Mouse (Mus musculus) embryonic facial prominence, embryonic 15.5 days (tissue): ENCODE results near the gene Daam1. TPM values are rescaled to one million over a fixed set of nuclear protein-coding genes. Genes with fewer than 3 reads are reported as not detected.

Source experiments
- ATAC-seq: fragments of 200-750 bp; cut with Nextera tagmentation; 2 replicates; pipeline ENCODE4 v1.8.0; 2017; ENCODE audit warnings: low read depth, moderate TSS enrichment; ENCODE audit not compliant: insufficient number of reproducible peaks, low FRiP score, low TSS enrichment
- H3K27ac ChIP-seq: fragments of 300-500 bp; sonication (generic); replicated peaks from 2 replicates; pipeline ENCODE4 v1.5.1; 2015; ENCODE audit warnings: mild to moderate bottlenecking, inconsistent platforms
- H3K27me3 ChIP-seq: fragments of 300-500 bp; sonication (generic); 2 replicates; pipeline ENCODE4 v1.6.1; 2015; ENCODE audit warnings: inconsistent platforms
- H3K36me3 ChIP-seq: fragments of 300-500 bp; sonication (generic); 2 replicates; pipeline ENCODE4 v1.6.1; 2015; ENCODE audit warnings: mild to moderate bottlenecking, inconsistent platforms
- H3K4me1 ChIP-seq: fragments of 300-500 bp; sonication (generic); 2 replicates; pipeline ENCODE4 v1.6.1; 2015; ENCODE audit warnings: inconsistent platforms
- H3K4me2 ChIP-seq: fragments of 300-500 bp; sonication (generic); replicated peaks from 2 replicates; pipeline ENCODE4 v1.6.1; 2015; ENCODE audit warnings: mild to moderate bottlenecking, inconsistent platforms
- H3K4me3 ChIP-seq: fragments of 300-500 bp; sonication (generic); replicated peaks from 2 replicates; pipeline ENCODE4 v1.5.1; 2015; ENCODE audit warnings: mild to moderate bottlenecking, inconsistent platforms
- H3K9ac ChIP-seq: fragments of 300-500 bp; sonication (generic); 2 replicates; pipeline ENCODE4 v1.6.1; 2015; ENCODE audit warnings: inconsistent platforms
- H3K9me3 ChIP-seq: fragments of 300-500 bp; sonication (generic); replicated peaks from 2 replicates; pipeline ENCODE4 v1.6.1; 2016; ENCODE audit warnings: inconsistent platforms
- WGBS: fragments of 180-500 bp; shearing (Covaris S2); methylation state at CpG from one replicate; pipeline ENCODE4 v1.1.7; 2015; 5-methylcytosine and 5-hydroxymethylcytosine counted together
- polyA plus RNA-seq: library from polyadenylated mRNA; unstranded; fragments of >200 nt; fragmentation: Nextera tagmentation; extraction: Ambion mirVana; gene quantifications from 2 replicates; pipeline ENCODE4 v1.2.1, GENCODE M21; 2015

The Daam1 gene
- polyA plus RNA-seq, 1 experiment from 2014 or later: 11.7 TPM

DNA sequence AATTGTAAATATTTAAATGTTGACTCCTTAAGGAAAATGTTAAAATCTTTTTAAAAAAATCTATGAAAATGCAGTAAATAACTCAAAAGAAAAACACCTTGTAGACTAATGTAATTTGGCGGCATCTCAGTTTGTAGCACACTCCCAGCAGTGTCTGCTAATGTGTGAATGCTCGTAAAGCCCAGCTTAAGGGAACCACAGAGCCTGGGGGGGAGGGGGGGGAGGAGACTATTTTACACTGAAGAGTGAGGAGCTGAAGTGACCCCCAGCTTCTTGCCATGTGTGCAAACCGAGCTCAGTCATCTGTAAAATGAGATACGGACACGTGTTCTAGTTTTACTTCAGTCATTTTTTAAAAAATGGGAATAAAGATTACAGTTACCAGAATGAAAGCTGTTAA is 16.7 kb downstream of the Daam1 start:
- Histone ChIP-seq H3K9ac (no peak overlapping the region), H3K36me3 (no peaks in the 10 kb centered on the region), H3K27me3 (no peaks in the 10 kb centered on the region), H3K4me3 (no peak overlapping the region), H3K27ac (no peak overlapping the region), H3K4me2 (no peak overlapping the region), H3K9me3 (no peaks in the 10 kb centered on the region), H3K4me1 (0 out of 2 replicates have a peak, but pooled peaks cover 5% of the 10 kb centered on the region)
- WGBS: 48% methylated on average over 5 of the region's 5 CpGs
- no peak for ATAC-seq

DNA sequence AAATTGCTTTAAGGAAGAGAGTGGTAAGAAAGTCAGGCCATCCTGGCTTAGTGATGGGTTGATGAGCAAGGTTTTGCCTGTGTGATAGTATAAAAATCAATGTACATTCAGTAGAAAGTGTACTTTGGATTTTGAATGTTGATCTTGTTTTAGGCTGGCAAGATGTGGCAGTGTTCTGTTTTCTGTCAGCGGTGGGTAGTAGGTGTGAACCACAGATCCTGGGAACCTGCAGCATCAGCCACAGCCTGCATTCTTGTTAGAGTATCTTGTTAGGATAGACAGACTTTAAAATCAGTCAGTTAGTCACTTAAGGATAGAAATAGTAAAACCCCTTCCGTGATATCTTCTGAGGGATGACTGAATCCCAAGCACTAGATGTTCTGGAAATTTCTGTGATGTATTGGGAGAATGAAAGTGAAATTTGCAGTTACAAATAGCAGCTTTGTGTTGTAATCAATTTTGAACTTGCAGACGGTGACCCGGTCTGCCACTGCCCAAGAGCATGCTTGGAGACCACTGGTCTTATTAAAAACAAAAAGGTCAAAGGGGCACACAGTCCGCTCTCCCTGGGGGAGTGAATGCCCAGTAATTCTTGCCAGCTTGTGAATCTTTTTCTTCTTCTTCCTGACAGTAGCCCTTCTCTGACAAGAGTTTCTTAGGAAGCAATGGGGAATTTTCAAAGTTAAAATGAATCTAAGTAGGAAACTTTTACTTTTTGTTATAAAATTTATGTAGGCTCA is 17.3 kb downstream of the Daam1 start:
- no peak overlapping the region for H3K4me2 ChIP-seq
- WGBS: 45% methylated on average over 5 of the region's 5 CpGs
- no peaks in the 10 kb centered on the region for H3K9me3 ChIP-seq
- H3K36me3 ChIP-seq: no peaks in the 10 kb centered on the region
- no peaks in the 10 kb centered on the region for H3K4me1 ChIP-seq
- H3K4me3 ChIP-seq: no peak overlapping the region
- no peaks in the 10 kb centered on the region for H3K27me3 ChIP-seq
- no peak for ATAC-seq
- no peak overlapping the region for H3K27ac ChIP-seq
- no peak overlapping the region for H3K9ac ChIP-seq

DNA sequence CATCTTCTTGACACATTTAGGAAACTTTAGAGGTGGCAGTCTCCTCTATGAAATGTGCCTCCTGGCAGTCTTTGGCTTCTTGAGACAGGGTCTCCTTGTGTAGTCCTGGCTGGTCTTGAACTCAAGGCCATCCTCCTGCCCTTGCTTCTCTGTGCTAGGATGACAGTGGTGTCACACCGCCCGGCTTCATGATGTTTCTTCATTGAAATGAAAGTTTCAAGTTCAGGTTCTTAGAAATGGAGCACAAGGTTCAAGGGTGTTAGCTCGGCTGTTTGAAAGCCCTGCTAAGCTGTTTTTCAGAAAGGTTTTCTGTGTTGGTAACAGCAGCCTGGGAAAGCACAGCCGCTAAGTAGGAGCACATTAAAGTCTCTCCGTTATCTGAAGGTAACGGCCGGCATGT is 18.2 kb downstream of the Daam1 start:
- 95% methylated on average over 7 of the region's 7 CpGs for WGBS
- no peak for ATAC-seq

DNA sequence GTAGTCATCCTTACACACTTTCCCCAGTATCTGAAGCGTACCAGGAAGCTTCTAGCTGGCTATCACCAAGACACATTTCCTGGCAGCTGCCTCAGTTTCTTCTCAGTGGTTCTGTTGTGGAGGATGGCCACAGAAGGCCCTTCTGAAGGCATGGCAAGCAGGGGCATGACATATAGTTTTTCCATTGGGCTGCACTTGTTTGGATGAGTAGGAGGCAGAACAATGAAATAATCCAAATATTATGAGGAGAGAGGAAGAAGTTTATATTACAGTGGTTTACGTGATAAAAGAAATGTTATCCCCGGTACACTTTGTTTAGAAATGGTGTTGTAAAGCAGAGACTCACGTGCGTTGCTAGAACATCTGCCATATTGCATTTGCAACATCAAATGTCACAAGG is 19.3 kb downstream of the Daam1 start:
- Histone ChIP-seq H3K36me3 (no peaks in the 10 kb centered on the region), H3K4me1 (peaks cover 16% of the 10 kb centered on the region), H3K4me3 (no peak overlapping the region), H3K27me3 (no peaks in the 10 kb centered on the region), H3K9me3 (no peaks in the 10 kb centered on the region), H3K9ac (no peak overlapping the region), H3K27ac (no peak overlapping the region), H3K4me2 (no peak overlapping the region)
- ATAC-seq: no peak
- WGBS: 82% methylated on average over 5 of the region's 5 CpGs

More for the DNA sequence above, 18.2 kb downstream of the Daam1 start:
- no peaks in the 10 kb centered on the region for H3K9me3 ChIP-seq
- H3K9ac ChIP-seq: no peak overlapping the region
- no peaks in the 10 kb centered on the region for H3K36me3 ChIP-seq
- H3K27me3 ChIP-seq: no peaks in the 10 kb centered on the region
- H3K4me1 ChIP-seq: peaks cover 6% of the 10 kb centered on the region
- H3K4me2 ChIP-seq: no peak overlapping the region
- no peak overlapping the region for H3K4me3 ChIP-seq
- H3K27ac ChIP-seq: no peak overlapping the region

DNA sequence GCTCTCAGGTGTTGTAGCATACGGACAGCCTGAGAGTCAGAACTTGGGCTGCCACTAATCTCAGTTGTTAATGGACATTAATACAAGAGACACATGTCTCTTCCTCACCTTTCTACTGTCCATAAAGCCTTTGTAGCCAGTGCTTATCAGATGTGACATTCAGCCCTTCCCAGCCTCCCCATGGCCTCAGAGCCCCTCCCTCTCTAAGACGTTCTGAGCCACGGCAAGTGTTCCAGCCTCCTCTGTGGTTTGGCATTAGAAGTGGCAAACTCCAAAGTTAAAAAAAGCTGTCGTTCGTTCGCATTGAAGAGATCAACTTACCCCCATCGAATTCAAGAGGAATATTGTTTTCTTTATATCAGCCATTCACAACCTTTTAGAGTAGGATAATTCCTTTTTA is 21.8 kb downstream of the Daam1 start:
- H3K4me1 ChIP-seq: peaks cover 29% of the 10 kb centered on the region
- no peak overlapping the region for H3K4me2 ChIP-seq
- no peak for ATAC-seq
- H3K27ac ChIP-seq: no peak overlapping the region
- 34% methylated on average over 7 of the region's 7 CpGs for whole genome bisulfite sequencing
- H3K9me3 ChIP-seq: no peaks in the 10 kb centered on the region
- no peaks in the 10 kb centered on the region for H3K27me3 ChIP-seq
- no peaks in the 10 kb centered on the region for H3K36me3 ChIP-seq
- H3K4me3 ChIP-seq: no peak overlapping the region
- no peak overlapping the region for H3K9ac ChIP-seq

DNA sequence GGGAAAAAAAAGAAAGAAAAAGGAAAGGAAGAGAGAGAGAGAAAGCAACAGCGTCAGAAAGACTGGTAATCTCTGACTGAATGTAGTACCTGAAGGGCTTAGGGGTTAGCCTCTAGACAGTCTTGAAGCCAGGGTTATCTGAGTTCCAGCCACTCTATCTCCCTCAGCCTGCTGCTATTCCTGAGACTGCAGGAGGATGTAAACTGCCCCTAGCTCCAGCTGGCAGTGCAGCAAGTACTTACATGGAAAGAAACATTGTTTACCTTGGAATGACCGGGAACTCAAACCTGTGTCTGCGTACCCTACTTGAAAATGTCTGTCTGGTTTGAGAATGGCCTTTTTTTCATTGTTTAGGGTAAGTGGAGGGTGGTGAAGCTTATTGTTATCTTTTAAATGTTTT is 22.8 kb downstream of the Daam1 start:
- Histone ChIP-seq H3K36me3 (no peaks in the 10 kb centered on the region), H3K9me3 (no peaks in the 10 kb centered on the region), H3K9ac (no peak overlapping the region), H3K4me3 (no peak overlapping the region), H3K4me2 (no peak overlapping the region), H3K4me1 (peaks cover 29% of the 10 kb centered on the region), H3K27me3 (no peaks in the 10 kb centered on the region), H3K27ac (no peak overlapping the region)
- WGBS: 84% methylated on average over 3 of the region's 3 CpGs
- ATAC-seq: no peak

DNA sequence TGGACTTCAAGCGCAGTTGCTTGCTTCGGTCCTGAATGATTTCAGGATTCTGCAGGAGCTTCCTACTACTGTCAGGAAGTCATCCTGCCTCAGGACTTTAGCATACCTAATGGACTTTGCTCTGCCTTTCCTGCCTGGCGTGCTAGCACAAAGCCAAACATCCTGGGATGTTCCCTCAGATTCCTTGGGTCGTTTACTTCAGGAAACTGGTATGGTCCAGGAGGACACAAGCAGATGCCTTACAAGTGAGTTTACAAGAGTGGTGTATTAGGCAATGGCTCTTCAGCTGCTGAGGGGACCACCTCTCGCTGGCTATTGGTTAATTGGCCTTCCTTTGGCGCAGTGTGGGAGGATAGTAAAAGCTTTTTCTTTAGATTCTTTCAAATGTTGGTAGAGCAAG is 23.3 kb downstream of the Daam1 start:
- Histone ChIP-seq H3K4me2 (no peak overlapping the region), H3K4me1 (peaks cover 29% of the 10 kb centered on the region), H3K4me3 (no peak overlapping the region), H3K36me3 (no peaks in the 10 kb centered on the region), H3K27me3 (no peaks in the 10 kb centered on the region), H3K9me3 (no peaks in the 10 kb centered on the region), H3K27ac (no peak overlapping the region), H3K9ac (no peak overlapping the region)
- no peak for ATAC-seq
- 68% methylated on average over 6 of the region's 6 CpGs for WGBS

DNA sequence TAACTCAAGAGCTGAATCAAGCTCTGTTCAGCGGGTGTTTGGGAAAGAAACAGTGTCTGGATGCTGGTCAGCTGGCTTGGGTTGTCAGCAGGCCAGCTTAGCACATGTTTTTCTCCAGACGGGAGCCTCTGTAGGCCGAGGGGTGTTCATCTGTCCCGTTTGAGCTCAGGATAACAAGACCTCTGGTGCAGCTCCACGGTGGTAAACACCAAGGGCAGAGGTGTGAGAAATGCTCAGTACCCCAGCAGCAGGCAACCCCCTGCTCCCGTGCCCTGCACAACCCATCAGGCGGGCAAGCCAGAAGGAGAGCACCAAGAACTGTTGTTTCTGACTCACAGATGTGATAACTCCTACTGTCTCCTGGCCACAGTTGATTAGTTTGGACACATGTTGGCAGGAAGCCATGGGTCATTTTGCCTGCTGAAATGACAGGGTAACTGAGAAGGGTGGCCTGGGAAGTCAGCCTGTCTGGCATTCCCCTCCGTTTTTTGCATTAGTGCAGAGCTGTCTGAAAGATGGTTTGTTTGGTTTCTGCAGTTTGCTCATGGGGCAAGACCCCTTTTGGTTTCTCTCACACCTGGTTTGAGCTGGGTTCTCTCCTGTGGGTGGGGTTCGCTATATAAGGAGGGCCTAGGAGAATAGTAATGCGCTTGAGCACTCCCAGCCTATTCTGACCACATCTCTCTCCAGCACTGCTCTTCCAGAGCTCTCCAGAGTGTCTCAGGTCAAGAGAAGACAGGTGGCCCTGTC is 25.0 kb downstream of the Daam1 start:
- peak overlapping the region; percentile 22 for H3K4me2 ChIP-seq
- H3K9me3 ChIP-seq: no peaks in the 10 kb centered on the region
- H3K4me1 ChIP-seq: peaks cover 32% of the 10 kb centered on the region
- H3K27me3 ChIP-seq: no peaks in the 10 kb centered on the region
- no peaks in the 10 kb centered on the region for H3K36me3 ChIP-seq
- peak overlapping the region; percentile 79 for H3K27ac ChIP-seq
- WGBS: 40% methylated on average over 10 of the region's 10 CpGs
- peak; percentile 19; the same call in 1 of the 2 replicates for ATAC-seq
- no peak overlapping the region for H3K9ac ChIP-seq
- no peak overlapping the region for H3K4me3 ChIP-seq

DNA sequence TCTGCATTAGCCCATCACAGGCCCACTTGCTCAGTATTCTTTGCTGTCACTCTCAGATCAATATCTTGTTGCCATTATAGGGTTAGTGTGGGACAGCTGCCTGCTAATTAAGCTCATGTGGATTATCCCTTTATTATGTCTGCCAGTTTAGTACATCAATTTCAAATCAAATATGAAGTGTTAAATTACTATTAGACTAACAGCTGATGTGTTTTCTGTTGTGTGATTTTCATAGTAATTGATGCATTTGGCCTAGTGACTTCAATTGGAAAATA is 25.5 kb downstream of the Daam1 start:
- ATAC-seq: no peak
- Histone ChIP-seq H3K27ac (peak overlapping the region; percentile 79; the same call in 1 of the 2 replicates), H3K27me3 (no peaks in the 10 kb centered on the region), H3K4me1 (peaks cover 34% of the 10 kb centered on the region), H3K4me2 (no peak overlapping the region), H3K36me3 (no peaks in the 10 kb centered on the region), H3K9ac (no peak overlapping the region), H3K9me3 (no peaks in the 10 kb centered on the region), H3K4me3 (no peak overlapping the region)

DNA sequence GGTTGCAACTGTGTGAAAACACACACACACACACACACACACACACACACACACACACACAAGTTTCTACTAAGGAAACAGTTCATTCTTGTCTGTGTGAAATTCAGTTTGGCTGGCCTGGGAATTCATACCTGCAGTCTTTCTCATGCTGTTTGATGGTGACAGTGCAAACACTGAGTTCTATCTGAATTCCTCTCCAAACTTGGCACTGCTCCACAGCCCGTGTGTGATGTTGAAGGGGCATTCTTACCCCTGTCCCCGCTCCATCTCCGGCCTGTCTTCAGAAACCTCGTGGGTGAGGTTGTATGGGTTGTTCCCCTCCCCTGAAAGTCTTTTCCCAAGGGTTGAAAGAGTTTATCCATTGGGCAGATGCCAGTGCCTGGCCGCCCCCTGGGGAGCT is 28.2 kb downstream of the Daam1 start:
- Histone ChIP-seq H3K27me3 (no peaks in the 10 kb centered on the region), H3K4me3 (no peak overlapping the region), H3K9me3 (no peaks in the 10 kb centered on the region), H3K9ac (no peak overlapping the region), H3K4me2 (no peak overlapping the region), H3K4me1 (peaks cover 36% of the 10 kb centered on the region), H3K36me3 (no peaks in the 10 kb centered on the region), H3K27ac (no peak overlapping the region)
- WGBS: 63% methylated on average over 5 of the region's 5 CpGs
- no peak for ATAC-seq

DNA sequence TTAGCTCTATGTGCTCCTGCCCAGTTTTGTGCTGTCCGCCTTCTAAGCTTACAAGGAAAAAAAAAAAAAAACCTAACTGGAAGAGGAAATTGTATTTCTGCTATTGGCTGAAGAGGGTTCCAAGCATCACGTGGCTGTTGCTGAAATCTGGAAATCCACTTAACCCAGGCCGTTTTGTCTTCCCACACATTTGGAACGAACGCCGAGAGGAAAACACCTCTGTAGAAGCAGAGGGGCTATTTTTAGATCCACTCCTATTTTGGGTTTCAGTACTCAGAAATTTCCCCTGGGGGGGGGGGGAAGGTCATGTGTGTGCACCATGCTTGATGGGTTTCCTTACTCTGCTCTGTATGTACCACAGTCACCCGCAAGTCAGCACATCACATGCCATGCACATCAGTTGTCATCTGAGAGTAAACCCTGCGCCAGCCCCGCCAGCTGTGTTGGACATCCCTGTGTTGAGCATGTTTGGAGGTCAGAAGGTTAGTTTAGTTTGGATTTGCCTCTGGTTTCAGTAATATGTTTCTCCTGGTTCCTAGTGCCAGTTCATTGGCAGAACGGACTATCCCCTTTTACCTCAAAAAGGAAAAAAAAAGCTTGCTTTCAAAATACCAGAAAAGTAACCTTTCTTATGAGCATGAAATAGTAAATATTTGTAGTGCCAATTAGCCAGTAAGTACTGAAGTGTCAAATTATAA is 33.1 kb downstream of the Daam1 start:
- Histone ChIP-seq H3K27me3 (no peaks in the 10 kb centered on the region), H3K27ac (peak overlapping the region; percentile 44; the same call in 1 of the 2 replicates), H3K4me1 (peaks cover 43% of the 10 kb centered on the region), H3K4me3 (no peak overlapping the region), H3K36me3 (no peaks in the 10 kb centered on the region), H3K4me2 (0 out of 2 replicates have a peak overlapping the region, but pooled peaks have one; percentile 6), H3K9me3 (no peaks in the 10 kb centered on the region), H3K9ac (no peak overlapping the region)
- WGBS: 26% methylated on average over 10 of the region's 10 CpGs
- no peak; the same call in 1 of the 2 replicates for ATAC-seq
